Mouse (Mus musculus) layer of hippocampus, adult 18-20 months (tissue): ENCODE data around the gene 1700025G04Rik. TPM values are rescaled to one million over a fixed set of nuclear protein-coding genes. Genes with fewer than 3 reads are reported as not detected.

Source experiments
- DNase-seq, 2 experiments: peaks; one replicate each; pipeline ENCODE4 v3.0.0; 2022; ENCODE audit warnings: low spot score in 2 of 2
- long read RNA-seq: library from polyadenylated mRNA; stranded (forward); transcript quantifications from one replicate; pipeline ENCODE4 v2.0.0, GENCODE M21; 2021
- total RNA-seq, 2 experiments: library from RNA; stranded (reverse); gene quantifications; 2 replicates each; pipeline ENCODE4 v1.2.3; 2021

Gene 1700025G04Rik
- total RNA-seq = 10 to 100 TPM; 60.3 to 70.8 TPM
- long read RNA-seq, full-length matches to known transcripts = 22 of 41 reads
- long read RNA-seq, partial matches to known transcripts = 1 of 41 reads
- long read RNA-seq, other reads (novel, unspliced or antisense) = 18 of 41 reads

DNA sequence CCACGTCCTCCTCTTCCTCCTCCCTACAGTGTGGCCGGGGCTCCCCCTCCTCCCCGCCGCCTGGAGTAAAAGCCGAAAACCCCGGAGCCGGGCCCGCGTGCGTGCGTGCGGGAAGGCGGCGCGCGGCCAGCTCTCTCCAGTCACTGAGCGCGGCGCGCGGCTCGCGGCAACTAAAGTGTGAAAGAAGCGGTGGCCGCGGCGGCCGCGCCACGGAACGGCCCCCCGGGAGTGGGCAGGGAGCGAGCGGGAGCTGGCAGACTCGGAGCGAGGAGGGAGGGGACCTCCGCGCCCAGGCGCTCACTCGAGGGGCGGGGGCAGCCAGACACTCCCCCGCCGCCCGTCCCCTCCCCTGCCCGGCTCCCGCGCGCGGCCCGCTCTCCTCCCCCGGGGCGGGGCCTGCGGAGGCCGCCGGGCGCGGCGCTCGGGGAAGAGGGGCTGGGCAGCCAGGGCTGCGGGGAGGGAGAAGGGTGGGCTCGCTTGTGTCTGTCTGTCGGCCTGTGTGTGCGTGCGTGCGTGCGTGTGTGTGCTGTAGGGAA is at the start of gene 1700025G04Rik:
Gene 1700025G04Rik (minus strand): TSS at position 108 of the 536 bp plus-strand sequence.
- peak; percentile 83 to 86 for DNase-seq

GRCm38 (mm10) chr1:152139496-152139895 is 49.6 kb upstream of the 1700025G04Rik start:
- no peak for DNase-seq

DNA sequence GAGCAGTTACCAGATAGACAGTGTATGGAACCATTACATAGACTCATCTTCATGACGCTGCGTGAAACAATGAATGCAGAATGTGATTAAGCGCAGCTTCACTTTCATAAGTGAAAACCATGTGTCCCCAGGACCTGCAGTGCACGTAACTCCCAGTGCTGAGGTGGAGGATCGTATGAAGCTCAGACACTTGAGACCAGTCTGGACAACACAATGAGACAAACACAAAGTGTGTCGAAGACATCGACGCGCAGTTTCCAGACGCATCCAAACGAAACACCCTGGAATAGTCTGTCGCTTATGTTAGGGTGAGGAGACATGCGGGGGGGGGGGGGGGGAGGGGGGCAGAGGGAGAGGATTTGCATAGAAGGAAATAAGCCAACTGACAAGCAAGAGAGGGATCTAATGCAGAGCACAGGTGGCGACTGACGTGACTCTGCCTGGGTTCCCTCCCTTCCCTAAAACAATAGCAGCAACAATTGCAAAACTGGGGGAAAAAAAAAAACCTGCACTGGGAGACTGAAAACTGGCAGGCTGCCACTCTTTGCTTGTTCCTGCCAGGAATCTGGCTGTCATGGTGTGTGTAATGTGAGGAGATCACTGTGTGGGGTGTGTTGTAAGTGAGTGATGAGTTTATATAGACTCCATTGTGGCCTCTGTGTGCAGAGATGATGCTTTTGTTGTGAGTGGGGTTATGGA is 40.3 kb upstream of the 1700025G04Rik start:
- DNase-seq = peak; percentile 64 to 80

- no peak for DNase-seq
These were observed 35.5 kb upstream of the 1700025G04Rik start for GRCm38 (mm10) chr1:152125451-152125850.

DNA sequence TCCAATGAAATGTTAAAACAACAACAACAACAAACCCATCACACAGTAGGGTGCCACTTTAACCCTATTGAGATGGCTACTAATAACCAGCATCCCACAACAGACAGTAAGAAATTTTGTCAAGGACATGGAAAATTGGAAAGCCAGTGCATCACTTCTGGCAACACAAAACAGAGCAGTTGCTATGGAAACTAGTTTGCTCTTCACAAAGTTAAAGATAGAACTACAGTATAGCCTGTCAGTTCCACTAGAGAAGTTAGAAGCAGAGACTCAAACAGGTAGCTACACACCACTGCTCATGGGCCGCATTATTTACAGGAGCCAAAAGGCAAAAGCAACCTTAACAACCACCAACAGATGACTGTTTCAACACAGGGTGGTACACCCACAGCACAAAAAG is 20.2 kb upstream of the 1700025G04Rik start:
- DNase-seq = no peak

- DNase-seq = no peak
These were observed 16.2 kb upstream of the 1700025G04Rik start for GRCm38 (mm10) chr1:152106136-152106535.

DNA sequence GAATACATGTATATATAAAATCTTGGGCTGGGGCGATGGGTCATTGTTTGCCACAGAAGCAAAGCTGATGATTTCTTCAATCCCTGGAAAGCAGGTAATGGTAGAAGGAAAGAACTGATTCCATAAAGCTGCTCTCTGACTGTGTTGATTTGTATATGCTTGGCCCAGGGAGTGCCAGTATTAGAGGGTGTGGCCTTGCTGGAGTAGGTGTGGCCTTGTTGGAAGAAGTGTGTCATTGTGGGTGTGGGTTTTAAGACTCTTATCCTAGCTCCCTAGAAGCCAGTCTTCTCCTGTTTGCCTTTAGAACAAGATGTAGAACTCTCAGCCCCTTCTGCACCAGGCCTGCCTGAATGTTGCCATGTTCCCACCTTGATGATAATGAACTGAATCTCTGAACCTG is 15.3 kb upstream of the 1700025G04Rik start:
- DNase-seq = no peak

GRCm38 (mm10) chr1:152101746-152102145 is 11.8 kb upstream of the 1700025G04Rik start:
- no peak for DNase-seq

- DNase-seq = no peak
These were observed 6.1 kb upstream of the 1700025G04Rik start for GRCm38 (mm10) chr1:152096045-152096444.

- DNase-seq = peak; percentile 30 to 62
These were observed 930 bp upstream of the 1700025G04Rik start for GRCm38 (mm10) chr1:152090564-152091545.

GRCm38 (mm10) chr1:152089526-152089925 is 399 bp downstream of the 1700025G04Rik start:
- peak; percentile 42 to 65 for DNase-seq

DNA sequence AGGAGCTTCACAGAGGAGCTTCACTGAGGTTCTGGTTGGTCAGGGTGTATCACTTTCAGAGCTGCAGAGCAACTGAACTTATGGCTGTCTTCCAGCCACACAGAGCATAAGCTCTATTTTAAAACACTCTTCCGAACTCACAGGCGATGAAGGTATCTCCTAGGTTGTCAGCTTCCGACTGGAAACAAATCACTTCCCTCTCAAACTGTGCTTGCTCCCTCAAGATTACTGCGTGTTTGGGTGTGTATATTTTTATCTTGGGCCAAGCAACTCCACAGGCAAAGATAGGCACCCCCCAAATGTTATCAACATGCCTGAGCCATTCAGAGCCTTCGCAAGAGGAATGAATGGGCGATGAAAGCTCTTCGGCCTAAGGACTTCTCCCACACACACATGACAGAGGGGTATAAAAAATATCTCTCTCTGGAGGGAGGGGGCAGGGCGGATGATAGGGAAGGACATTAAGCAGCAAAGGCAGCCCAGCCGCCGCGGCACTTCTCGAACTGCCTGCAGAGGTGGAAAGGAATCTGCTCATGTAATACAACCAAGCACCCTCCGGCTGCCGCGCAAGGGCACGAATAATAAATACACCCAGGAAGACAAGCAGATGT is 1.0 kb downstream of the 1700025G04Rik start:
- peak; percentile 32 to 64 for DNase-seq

- no peak for DNase-seq
These were observed 1.9 kb downstream of the 1700025G04Rik start for GRCm38 (mm10) chr1:152088030-152088429.

- DNase-seq = no peak
These were observed 3.0 kb downstream of the 1700025G04Rik start for GRCm38 (mm10) chr1:152086951-152087350.

GRCm38 (mm10) chr1:152085561-152085960 is 4.4 kb downstream of the 1700025G04Rik start:
- DNase-seq = no peak

- DNase-seq = no peak
These were observed 5.1 kb downstream of the 1700025G04Rik start for GRCm38 (mm10) chr1:152084638-152085345.

GRCm38 (mm10) chr1:152081954-152082711 is 7.8 kb downstream of the 1700025G04Rik start:
- DNase-seq = no peak

DNA sequence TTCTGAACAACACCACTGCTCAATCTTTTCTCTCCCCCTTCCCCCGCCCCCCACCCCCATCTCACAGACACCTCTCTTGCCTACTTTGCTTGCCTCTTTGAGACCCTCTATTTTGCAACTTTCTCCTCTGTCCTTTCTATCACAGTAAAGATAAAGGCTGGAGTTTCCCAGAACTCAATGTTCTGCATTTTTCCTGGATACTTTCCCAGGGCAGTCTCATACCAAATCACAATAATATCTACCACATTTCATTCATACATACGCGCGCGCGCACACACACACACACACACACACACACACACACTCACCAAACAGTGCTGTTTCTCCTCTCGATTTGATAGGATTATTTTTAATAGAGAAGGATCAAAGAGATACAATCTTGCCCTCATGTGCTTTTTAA is 8.8 kb downstream of the 1700025G04Rik start:
- DNase-seq = no peak

DNA sequence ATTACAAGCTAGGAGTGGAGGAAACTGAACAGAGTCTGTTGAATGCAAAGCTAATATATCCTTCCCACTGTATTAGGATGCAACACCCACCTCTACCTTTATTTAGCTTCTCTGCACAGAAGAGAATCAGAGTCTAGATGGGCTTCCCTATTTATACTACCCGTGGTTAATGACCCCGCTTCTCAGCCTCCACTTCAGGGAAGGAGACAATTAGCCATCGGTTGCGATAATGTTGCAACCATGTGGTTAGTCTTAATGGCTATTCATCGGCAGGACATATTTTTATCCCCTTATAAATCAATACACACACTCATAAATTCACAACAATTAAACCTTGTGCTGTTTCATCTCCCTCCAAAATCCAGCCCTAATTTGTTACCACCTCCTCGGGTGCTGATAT is 9.7 kb downstream of the 1700025G04Rik start:
- no peak for DNase-seq
